In the genomic region with DNA sequence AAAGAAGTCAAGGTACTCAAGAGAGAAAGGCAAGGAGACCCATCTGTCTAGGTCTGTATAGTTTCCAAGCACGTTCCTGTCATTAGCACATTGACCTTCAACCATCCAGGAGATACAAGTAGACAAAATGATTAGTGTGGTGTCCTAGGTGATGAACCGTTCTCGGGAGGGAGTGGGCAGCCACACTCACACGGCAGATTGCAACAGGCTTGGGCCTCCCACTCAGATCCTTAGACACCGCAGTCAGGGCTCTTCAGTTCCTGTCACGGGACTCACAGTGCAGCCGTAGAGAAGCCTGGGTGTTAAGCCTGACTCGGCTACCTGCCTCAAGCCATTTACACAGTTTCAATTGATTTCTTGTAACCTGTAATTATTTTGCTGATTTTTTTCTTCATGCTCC, we compare ENCODE assay signal across 27 mouse cellular contexts. TPM values are rescaled to one million over a fixed set of nuclear protein-coding genes. Genes with fewer than 3 reads are reported as not detected.
DNase-seq lines count a peak whose midpoint lies in the region; ATAC-seq and TF ChIP-seq lines count a peak whose summit lies in the region.
"Had no signal": no experiment of that assay in that cellular context is flagged by ENCODE, and none has a peak within 500 bp of the region (broad histone marks: within the 10 kb centered on the region; RNA-seq: fewer than 3 reads in every experiment).

No protein-coding gene starts in this region.

- no peaks in the 10 kb centered on the region for H3K9me3 ChIP-seq in hindbrain, postnatal 0 days (ENCODE audit: low read length)
- no peaks in the 10 kb centered on the region for H3K9me3 ChIP-seq in hindbrain, embryonic 11.5 days (ENCODE audit: control insufficient read depth, low read length)
- no peaks in the 10 kb centered on the region for H3K9me3 ChIP-seq in midbrain, embryonic 11.5 days (ENCODE audit: control insufficient read depth, low read length)
- no peaks in the 10 kb centered on the region for H3K9me3 ChIP-seq in midbrain, embryonic 15.5 days
- H3K9me3 ChIP-seq: embryonic facial prominence, embryonic 13.5 days; forebrain, embryonic 10.5 days; forebrain, embryonic 15.5 days; intestine, embryonic 15.5 days; liver, embryonic 15.5 days had no signal

- H3K4me2 ChIP-seq in hindbrain, postnatal 0 days (ENCODE audit: low read depth, low read length) = no peak overlapping the region
- H3K4me2 ChIP-seq in hindbrain, embryonic 11.5 days (replicated peaks; ENCODE audit: low read depth, low read length) = no peak overlapping the region
- no peak overlapping the region for H3K4me2 ChIP-seq in midbrain, embryonic 11.5 days
- no peak overlapping the region for H3K4me2 ChIP-seq in midbrain, embryonic 15.5 days
- H3K4me2 ChIP-seq: embryonic facial prominence, embryonic 13.5 days; forebrain, embryonic 15.5 days; hindbrain, embryonic 14.5 days; intestine, embryonic 15.5 days; liver, embryonic 15.5 days; lung, embryonic 14.5 days had no signal

- H3K27me3 ChIP-seq in hindbrain, postnatal 0 days (ENCODE audit: insufficient read depth, low read length) = no peaks in the 10 kb centered on the region
- H3K27me3 ChIP-seq in hindbrain, embryonic 11.5 days (ENCODE audit: control insufficient read depth, insufficient read depth, low read length) = no peaks in the 10 kb centered on the region
- H3K27me3 ChIP-seq in midbrain, embryonic 11.5 days (ENCODE audit: control insufficient read depth, insufficient read depth, low read length) = no peaks in the 10 kb centered on the region
- no peaks in the 10 kb centered on the region for H3K27me3 ChIP-seq in midbrain, embryonic 15.5 days (replicated peaks)
- H3K27me3 ChIP-seq: embryonic facial prominence, embryonic 13.5 days; forebrain, embryonic 15.5 days; intestine, embryonic 15.5 days; liver, embryonic 15.5 days had no signal

- no peak for DNase-seq in hindbrain, postnatal 0 days (ENCODE audit: low spot score)
- DNase-seq in hindbrain, embryonic 11.5 days (ENCODE audit: low spot score) = no peak
- peak; percentile 61 for DNase-seq in midbrain, embryonic 11.5 days (ENCODE audit: low spot score, missing footprints)
- peak; percentile 58 for DNase-seq in brain, adult 2 months (ENCODE audit: low read depth, low spot score)
- DNase-seq: adrenal gland, postnatal 25 days; B cell, adult 2 months; cerebellum, adult 18-20 months; cerebellum, postnatal 10 days; heart, postnatal 14 days; kidney, adult 2 months; kidney, postnatal 4 days; layer of hippocampus, postnatal 36 days; liver; lung, embryonic 14.5 days; lung, postnatal 14 days had no signal

- no peak overlapping the region for H3K4me3 ChIP-seq in hindbrain, postnatal 0 days (ENCODE audit: low read length)
- no peak overlapping the region for H3K4me3 ChIP-seq in hindbrain, embryonic 11.5 days (ENCODE audit: low read depth, low read length)
- no peak overlapping the region for H3K4me3 ChIP-seq in midbrain, embryonic 11.5 days (ENCODE audit: low read depth, low read length)
- no peak overlapping the region for H3K4me3 ChIP-seq in midbrain, embryonic 15.5 days
- H3K4me3 ChIP-seq: embryonic facial prominence, embryonic 13.5 days; forebrain, embryonic 10.5 days; forebrain, embryonic 15.5 days; intestine, embryonic 15.5 days; liver, embryonic 15.5 days had no signal

- H3K4me1 ChIP-seq in hindbrain, postnatal 0 days (ENCODE audit: insufficient read depth, low read length) = no peaks in the 10 kb centered on the region; the same call in 1 of the 2 replicates
- H3K4me1 ChIP-seq in hindbrain, embryonic 11.5 days (replicated peaks; ENCODE audit: control insufficient read depth, insufficient read depth, low read length) = no peaks in the 10 kb centered on the region
- no peaks in the 10 kb centered on the region for H3K4me1 ChIP-seq in midbrain, embryonic 11.5 days (ENCODE audit: control insufficient read depth, insufficient read depth, low read length)
- no peaks in the 10 kb centered on the region for H3K4me1 ChIP-seq in midbrain, embryonic 15.5 days
- H3K4me1 ChIP-seq: embryonic facial prominence, embryonic 13.5 days; forebrain, embryonic 10.5 days; forebrain, embryonic 15.5 days; intestine, embryonic 15.5 days; liver, embryonic 15.5 days had no signal

- no peak overlapping the region for H3K9ac ChIP-seq in hindbrain, postnatal 0 days (replicated peaks; ENCODE audit: low read length)
- H3K9ac ChIP-seq in hindbrain, embryonic 11.5 days (ENCODE audit: low read depth, low read length) = no peak overlapping the region
- H3K9ac ChIP-seq in midbrain, embryonic 11.5 days (ENCODE audit: low read length) = no peak overlapping the region
- no peak overlapping the region for H3K9ac ChIP-seq in midbrain, embryonic 15.5 days
- H3K9ac ChIP-seq: embryonic facial prominence, embryonic 13.5 days; forebrain, embryonic 15.5 days; hindbrain, embryonic 14.5 days; intestine, embryonic 15.5 days; liver, embryonic 15.5 days; lung, embryonic 14.5 days had no signal

- no peak overlapping the region for H3K27ac ChIP-seq in hindbrain, postnatal 0 days
- no peak overlapping the region for H3K27ac ChIP-seq in hindbrain, embryonic 11.5 days (ENCODE audit: low read depth, low read length)
- H3K27ac ChIP-seq in midbrain, embryonic 11.5 days (ENCODE audit: low read depth, low read length) = no peak overlapping the region
- H3K27ac ChIP-seq in midbrain, embryonic 15.5 days = no peak overlapping the region
- H3K27ac ChIP-seq: embryonic facial prominence, embryonic 13.5 days; forebrain, embryonic 10.5 days; forebrain, embryonic 15.5 days; hindbrain, embryonic 14.5 days; intestine, embryonic 15.5 days; kidney, postnatal 0 days; liver, embryonic 15.5 days had no signal

- no peaks in the 10 kb centered on the region for H3K36me3 ChIP-seq in hindbrain, postnatal 0 days (ENCODE audit: insufficient read depth, low read length)
- no peaks in the 10 kb centered on the region for H3K36me3 ChIP-seq in hindbrain, embryonic 11.5 days (ENCODE audit: control insufficient read depth, insufficient read depth, low read length)
- no peaks in the 10 kb centered on the region for H3K36me3 ChIP-seq in midbrain, embryonic 11.5 days (ENCODE audit: control insufficient read depth, insufficient read depth, low read length)
- H3K36me3 ChIP-seq in midbrain, embryonic 15.5 days (replicated peaks) = no peaks in the 10 kb centered on the region
- H3K36me3 ChIP-seq: embryonic facial prominence, embryonic 13.5 days; forebrain, embryonic 10.5 days; forebrain, embryonic 15.5 days; intestine, embryonic 15.5 days; liver, embryonic 15.5 days had no signal

- peak; percentile 51; the same call in 1 of the 2 replicates for ATAC-seq in hindbrain, postnatal 0 days
- no peak for ATAC-seq in hindbrain, embryonic 11.5 days (ENCODE audit: low FRiP score)
- ATAC-seq in midbrain, embryonic 11.5 days (ENCODE audit: low FRiP score) = no peak
- ATAC-seq in midbrain, embryonic 15.5 days (replicated peaks) = no peak
- peak; percentile 64 for ATAC-seq in granulocyte monocyte progenitor cell, adult 5-6 weeks (replicated peaks; ENCODE audit: poor library complexity, severe bottlenecking)
- ATAC-seq: forebrain, embryonic 15.5 days; intestine, embryonic 15.5 days; midbrain, embryonic 16.5 days had no signal

- TF ChIP-seq CTCF in hindbrain, postnatal 0 days (IDR thresholded peaks at IDR 0.05; ENCODE audit: low read depth) = no peak

- 58% methylated on average over 8 of the region's 8 CpGs for WGBS in hindbrain, postnatal 0 days
- WGBS in hindbrain, embryonic 11.5 days = 80% methylated on average over 8 of the region's 8 CpGs
- WGBS in midbrain, embryonic 11.5 days = 77% methylated on average over 8 of the region's 8 CpGs
- 62% methylated on average over 8 of the region's 8 CpGs for WGBS in midbrain, embryonic 15.5 days

RNA-seq across cellular contexts. Expression of a gene that starts 43.2 kb away (rescaled TPM):
- 48.3 and 51.0 TPM in 2 replicates for total RNA-seq in hindbrain, postnatal 0 days (2014; rRNA removed)
- 60.0 and 64.7 TPM in 2 replicates for polyA plus RNA-seq in hindbrain, postnatal 0 days (2015; fragmentation: Nextera tagmentation; extraction: Ambion mirVana)
- polyA plus RNA-seq in hindbrain, embryonic 11.5 days (2014; fragmentation: Nextera tagmentation; extraction: Ambion mirVana) = 6.2 and 7.2 TPM in 2 replicates
- 8.0 and 9.4 TPM in 2 replicates for polyA plus RNA-seq in midbrain, embryonic 11.5 days (2014; fragmentation: Nextera tagmentation; extraction: Ambion mirVana)
- 56.8 and 60.2 TPM in 2 replicates for polyA plus RNA-seq in midbrain, embryonic 15.5 days (2015; fragmentation: Nextera tagmentation; extraction: Ambion mirVana)
- not detected in 2 replicates for total RNA-seq in granulocyte monocyte progenitor cell, adult 5-6 weeks (2014; fragmentation: Nextera tagmentation)
- total RNA-seq in granulocyte monocyte progenitor cell, adult 5-6 weeks (2017) = not detected in 2 replicates
- total RNA-seq: common myeloid progenitor, adult 5-6 weeks; neutrophil, adult 5-6 weeks had no signal

Comparison
In these comparisons a context has a peak if more than half of its experiments do, and no peak if none do; other contexts are left out.
1. ATAC-seq: peak in hindbrain, postnatal 0 days (single experiment) and granulocyte monocyte progenitor cell, adult 5-6 weeks (single experiment); none in hindbrain, embryonic 11.5 days (single experiment), midbrain, embryonic 11.5 days (single experiment) and midbrain, embryonic 15.5 days (single experiment).
2. DNase-seq: peak in midbrain, embryonic 11.5 days (single experiment) and brain, adult 2 months (single experiment); none in hindbrain, postnatal 0 days (single experiment) and hindbrain, embryonic 11.5 days (single experiment).